Mouse (Mus musculus): Measurements from ENCODE around the gene Mterf2. TPM values are rescaled to one million over a fixed set of nuclear protein-coding genes. Genes with fewer than 3 reads are reported as not detected.
A peak's percentile ranks its signal among the peaks of the same experiment; 100 is the strongest.

Gene Mterf2
- total RNA-seq (2021), result 10 to 100 TPM; 14.6 to 14.8 TPM
- long read RNA-seq, experiment 1, transcript Mterf2-201 (3 exons, 1,567 nt), result major isoform, 14 of 23 reads
- long read RNA-seq, experiment 1, partial matches to known transcripts, result 0 of 23 reads
- long read RNA-seq, experiment 1, other reads (novel, unspliced or antisense), result 3 of 23 reads
- long read RNA-seq, experiment 2, transcript Mterf2-201 (3 exons, 1,567 nt), result major isoform, 9 of 13 reads
- long read RNA-seq, experiment 2, partial matches to known transcripts, result 0 of 13 reads
- long read RNA-seq, experiment 2, other reads (novel, unspliced or antisense), result 2 of 13 reads

GRCm38 (mm10) chr10:85127395-85128287 is at the start of gene Mterf2:
Gene Mterf2 (minus strand): TSS chr10:85128027.
- intact Hi-C loops (cut with DNase I), result no loop called here
- DNase-seq (ENCODE audit: low spot score in 2 of 2), result peak; percentile 97 to 99

GRCm38 (mm10) chr10:85176640-85177039 is 48.8 kb upstream of the Mterf2 start:
- DNase-seq (ENCODE audit: low spot score in 2 of 2), result no peak
- intact Hi-C loops (cut with DNase I), result no loop called here

GRCm38 (mm10) chr10:85165306-85165705 is 37.5 kb upstream of the Mterf2 start:
- intact Hi-C loops (cut with DNase I), result no loop called here
- no peak for DNase-seq (ENCODE audit: low spot score in 2 of 2)

GRCm38 (mm10) chr10:85164791-85165190 is 37.0 kb upstream of the Mterf2 start:
- intact Hi-C loops (cut with DNase I), result no loop called here
- no peak for DNase-seq (ENCODE audit: low spot score in 2 of 2)

GRCm38 (mm10) chr10:85161745-85162351 is 34.0 kb upstream of the Mterf2 start:
- intact Hi-C loops (cut with DNase I), result no loop called here
- peak; percentile 38 to 88 for DNase-seq (ENCODE audit: low spot score in 2 of 2)

GRCm38 (mm10) chr10:85159989-85160619 is 32.3 kb upstream of the Mterf2 start:
- intact Hi-C loops (cut with DNase I), result no loop called here
- DNase-seq (ENCODE audit: low spot score in 2 of 2), result no peak

- intact Hi-C loops (cut with DNase I), result no loop called here
- DNase-seq (ENCODE audit: low spot score in 2 of 2), result no peak
Measured at GRCm38 (mm10) chr10:85157451-85157850, 29.6 kb upstream of the Mterf2 start.

- intact Hi-C loops (cut with DNase I), result no loop called here
- peak; percentile 59 to 78 for DNase-seq (ENCODE audit: low spot score in 2 of 2)
Measured at GRCm38 (mm10) chr10:85154195-85154594, 26.4 kb upstream of the Mterf2 start.

GRCm38 (mm10) chr10:85149226-85149625 is 21.4 kb upstream of the Mterf2 start:
- DNase-seq (ENCODE audit: low spot score in 2 of 2), result no peak

GRCm38 (mm10) chr10:85146282-85146681 is 18.5 kb upstream of the Mterf2 start:
- DNase-seq (ENCODE audit: low spot score in 2 of 2), result no peak
- intact Hi-C loops (cut with DNase I), result no loop called here

More at GRCm38 (mm10) chr10:85149226-85149625, 21.4 kb upstream of the Mterf2 start:
- intact Hi-C loops (cut with DNase I), result no loop called here

- DNase-seq (ENCODE audit: low spot score in 2 of 2), result no peak
- intact Hi-C loops (cut with DNase I), result no loop called here
Measured at GRCm38 (mm10) chr10:85141465-85141864, 13.6 kb upstream of the Mterf2 start.

- DNase-seq (ENCODE audit: low spot score in 2 of 2), result no peak
- intact Hi-C loops (cut with DNase I), result no loop called here
Measured at GRCm38 (mm10) chr10:85136573-85136972, 8.7 kb upstream of the Mterf2 start.

- DNase-seq (ENCODE audit: low spot score in 2 of 2), result peak in 1 of 2 experiments; percentile 9
- intact Hi-C loops (cut with DNase I), result no loop called here
Measured at GRCm38 (mm10) chr10:85128453-85128852, 626 bp upstream of the Mterf2 start.

GRCm38 (mm10) chr10:85125184-85125583 is 2.6 kb downstream of the Mterf2 start:
- intact Hi-C loops (cut with DNase I), result no loop called here

GRCm38 (mm10) chr10:85114409-85114808 is 13.4 kb downstream of the Mterf2 start:
- DNase-seq (ENCODE audit: low spot score in 2 of 2), result no peak
- intact Hi-C loops (cut with DNase I), result no loop called here

More at GRCm38 (mm10) chr10:85125184-85125583, 2.6 kb downstream of the Mterf2 start:
- no peak for DNase-seq (ENCODE audit: low spot score in 2 of 2)

- intact Hi-C loops (cut with DNase I), result no loop called here
Measured at GRCm38 (mm10) chr10:85103085-85103885, 24.5 kb downstream of the Mterf2 start.

GRCm38 (mm10) chr10:85102247-85103084 is 25.4 kb downstream of the Mterf2 start, which contains the start of the genes Fhl4 and Tmem263:
Gene Fhl4 (minus strand): TSS chr10:85102495.
Gene Tmem263 (plus strand): TSS chr10:85102627.
- DNase-seq (ENCODE audit: low spot score in 2 of 2), result peak; percentile 58 to 80
- intact Hi-C loops (cut with DNase I), result no loop called here

More at GRCm38 (mm10) chr10:85103085-85103885, 24.5 kb downstream of the Mterf2 start:
- peak; percentile 23 for DNase-seq (ENCODE audit: low spot score in 2 of 2)

GRCm38 (mm10) chr10:85101841-85102240 is 26.0 kb downstream of the Mterf2 start:
- intact Hi-C loops (cut with DNase I), result no loop called here
- no peak for DNase-seq (ENCODE audit: low spot score in 2 of 2)

Data from left cerebral cortex, postnatal 14 days (tissue).